Mouse (Mus musculus) CH12F3 (cell line): ENCODE results near the gene Marf1.
"Not testable (repeated sequence)": the region's sequence is repeated elsewhere in the genome, so short reads cannot be mapped to it uniquely, and the experiment has no call there.

Source experiments
- in situ Hi-C: fragments of 300-500 bp; cut with MboI; formaldehyde crosslinking; loops from 2 replicates; pipeline ENCODE4 v1.14.3; 2020; ENCODE audit warnings: low sequenced_read_pairs

Gene Marf1

DNA sequence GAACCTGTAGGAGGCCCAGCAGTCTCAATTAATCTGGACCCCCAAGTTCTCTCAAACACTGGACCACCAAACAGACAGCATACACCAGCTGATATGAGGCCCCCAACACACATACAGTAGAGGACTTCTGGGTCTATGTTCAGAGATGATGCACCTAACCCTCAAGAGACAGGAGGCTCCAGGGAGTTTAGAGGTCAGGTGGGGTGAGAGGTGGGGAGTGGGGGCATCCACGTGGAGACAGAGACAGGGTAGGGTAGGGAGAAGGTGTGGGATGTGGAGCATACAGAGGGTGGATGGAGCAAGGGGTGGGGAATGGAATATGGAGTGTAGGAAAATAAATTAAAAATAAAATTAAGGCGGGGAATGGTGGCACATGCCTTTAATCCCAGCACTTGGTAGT is 94.5 kb downstream of the Marf1 start:
- in situ Hi-C loops = not testable (repeated sequence)

- in situ Hi-C loops = not testable (repeated sequence)
Measured at GRCm38 (mm10) chr16:14066571-14066970, 96.6 kb downstream of the Marf1 start.

DNA sequence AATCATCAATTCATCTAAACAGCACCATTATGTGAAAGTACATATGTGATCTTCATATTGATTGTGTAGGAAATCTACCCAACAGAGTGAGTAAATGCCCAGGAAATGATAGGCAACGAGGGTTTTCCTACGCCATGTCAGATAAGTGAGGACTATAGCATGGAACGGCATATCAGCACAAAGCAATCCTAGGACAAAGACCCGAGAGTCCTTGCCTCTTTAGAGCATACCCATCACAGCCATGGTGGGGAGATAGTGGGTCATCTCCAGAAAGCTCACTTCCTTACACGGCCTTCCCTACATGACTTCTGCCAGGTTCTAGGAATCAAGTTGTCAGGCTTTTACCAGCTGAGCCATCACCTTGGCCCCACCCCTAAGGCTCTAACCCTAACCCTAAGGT is 103.3 kb downstream of the Marf1 start:
- in situ Hi-C loops = no loop called here
